Mouse (Mus musculus): Measurements from ENCODE around the gene Fzr1. TPM values are rescaled to one million over a fixed set of nuclear protein-coding genes. Genes with fewer than 3 reads are reported as not detected.

Fzr1 gene
- total RNA-seq, 2 experiments from 2014 or later: 14.0 to 18.8 TPM

- Histone ChIP-seq H3K27ac (peak overlapping the region; percentile 93; the same call in 1 of the 2 replicates), H3K4me3 (no peak overlapping the region)
- DNase-seq: no peak
- no peak for TF ChIP-seq CTCF (IDR thresholded peaks at IDR 0.05)
- intact Hi-C loops (cut with DNase I): loop anchor here (5.0 kb wide), 1 partner anchor 59 kb away; the partner anchor contains the start of genes Pip5k1c and Tjp3
Measured at GRCm38 (mm10) chr10:81351678-81352291, 26.5 kb downstream of the Fzr1 start.

GRCm38 (mm10) chr10:81350351-81351063 is 27.8 kb downstream of the Fzr1 start, which contains the start of gene Hmg20b:
Gene Hmg20b (minus strand): TSS chr10:81350480.
- peak within 1 kb of the TSS; percentile 99 for H3K4me3 ChIP-seq
- peak within 1 kb of the TSS; percentile 96 for H3K27ac ChIP-seq
- peak; percentile 91 for TF ChIP-seq CTCF (IDR thresholded peaks at IDR 0.05)
- intact Hi-C loops (cut with DNase I): loop anchor here (5.0 kb wide), 1 partner anchor 58 kb away; the partner anchor contains the start of genes Pip5k1c and Tjp3
- DNase-seq: peak; percentile 100

- peak overlapping the region; percentile 96 for H3K27ac ChIP-seq
- no peak for TF ChIP-seq CTCF (IDR thresholded peaks at IDR 0.05)
- peak overlapping the region; percentile 99 for H3K4me3 ChIP-seq
- DNase-seq: no peak
- intact Hi-C loops (cut with DNase I): loop anchor here (2.0 to 5.0 kb wide), 2 partner anchors 27 to 58 kb away; partner anchors contain the start of genes Pip5k1c and Tjp3
Measured at GRCm38 (mm10) chr10:81349961-81350350, 28.4 kb downstream of the Fzr1 start.

- TF ChIP-seq CTCF (IDR thresholded peaks at IDR 0.05): no peak
- Histone ChIP-seq H3K27ac (peak overlapping the region; percentile 96), H3K4me3 (peak overlapping the region; percentile 99)
- intact Hi-C loops (cut with DNase I): loop anchor here (2.0 kb wide), 1 partner anchor 26 kb away; no protein-coding TSS in a partner anchor
- DNase-seq: no peak
Measured at GRCm38 (mm10) chr10:81349146-81349545, 29.2 kb downstream of the Fzr1 start.

GRCm38 (mm10) chr10:81346453-81347067 is 31.8 kb downstream of the Fzr1 start:
- peak overlapping the region; percentile 18 for H3K4me3 ChIP-seq
- DNase-seq: no peak
- no peak for TF ChIP-seq CTCF (IDR thresholded peaks at IDR 0.05)
- H3K27ac ChIP-seq: 0 out of 2 replicates have a peak overlapping the region, but pooled peaks have one; percentile 12
- intact Hi-C loops (cut with DNase I): no loop called here

- Histone ChIP-seq H3K4me3 (no peak overlapping the region), H3K27ac (no peak overlapping the region)
- DNase-seq: no peak
- no peak for TF ChIP-seq CTCF (IDR thresholded peaks at IDR 0.05)
- intact Hi-C loops (cut with DNase I): no loop called here
Measured at GRCm38 (mm10) chr10:81345162-81345534, 33.2 kb downstream of the Fzr1 start.

- intact Hi-C loops (cut with DNase I): no loop called here
- peak; percentile 39 for TF ChIP-seq CTCF (IDR thresholded peaks at IDR 0.05)
- DNase-seq: no peak
- Histone ChIP-seq H3K4me3 (no peak overlapping the region), H3K27ac (no peak overlapping the region)
Measured at GRCm38 (mm10) chr10:81344421-81345161, 33.7 kb downstream of the Fzr1 start.

- peak within 1 kb of the TSS; percentile 69 for H3K27ac ChIP-seq
- no peak for TF ChIP-seq CTCF (IDR thresholded peaks at IDR 0.05)
- intact Hi-C loops (cut with DNase I): loop anchor here (2.0 kb wide), 1 partner anchor 18 kb away; no protein-coding TSS in a partner anchor
- H3K4me3 ChIP-seq: peak within 1 kb of the TSS; percentile 78
- no peak for DNase-seq
Measured at GRCm38 (mm10) chr10:81342686-81343505, 35.4 kb downstream of the Fzr1 start, which contains the start of gene Gipc3. Gene Gipc3 (minus strand): TSS chr10:81343266.

GRCm38 (mm10) chr10:81341333-81341949 is 36.9 kb downstream of the Fzr1 start:
- peak; percentile 90 for TF ChIP-seq CTCF (IDR thresholded peaks at IDR 0.05)
- peak; percentile 79 for DNase-seq
- Histone ChIP-seq H3K4me3 (peak overlapping the region; percentile 22), H3K27ac (no peak overlapping the region)
- intact Hi-C loops (cut with DNase I): loop anchor here (2.0 kb wide), 1 partner anchor 53 kb away; no protein-coding TSS in a partner anchor

- no peak overlapping the region for H3K27ac ChIP-seq
- H3K4me3 ChIP-seq: no peak overlapping the region
- DNase-seq: no peak
- intact Hi-C loops (cut with DNase I): loop anchor here (2.0 kb wide), 1 partner anchor 52 kb away; no protein-coding TSS in a partner anchor
- no peak for TF ChIP-seq CTCF (IDR thresholded peaks at IDR 0.05)
Measured at GRCm38 (mm10) chr10:81340551-81341332, 37.6 kb downstream of the Fzr1 start.
